Mouse (Mus musculus): ENCODE results near the gene Olfr867.

GRCm38 (mm10) chr9:20073523-20074177, 16.3 kb upstream of the Olfr867 start:
- TF ChIP-seq EP300 (IDR thresholded peaks at IDR 0.05; ENCODE audit: low read depth) (no peak), CTCF (IDR thresholded peaks at IDR 0.05; ENCODE audit: low read depth) (no peak)
